Mouse (Mus musculus): ENCODE measurements around the gene Iqsec1. TPM values are rescaled to one million over a fixed set of nuclear protein-coding genes. Genes with fewer than 3 reads are reported as not detected.

Iqsec1 gene
- polyA plus RNA-seq, 1 experiment from 2014 or later, result 21.5 TPM

GRCm38 (mm10) chr6:90716066-90716704 is 272.3 kb downstream of the Iqsec1 start:
- ATAC-seq (ENCODE audit: low FRiP score), result peak; percentile 29
- H3K4me2 ChIP-seq, result peak overlapping the region; percentile 73
- H3K4me3 ChIP-seq (replicated peaks), result peak overlapping the region; percentile 47
- peaks cover 90% of the 10 kb centered on the region for H3K4me1 ChIP-seq
- peak overlapping the region; percentile 43 for H3K27ac ChIP-seq (replicated peaks)
- H3K9me3 ChIP-seq (replicated peaks), result no peaks in the 10 kb centered on the region
- H3K9ac ChIP-seq (replicated peaks), result peak overlapping the region; percentile 45
- no peaks in the 10 kb centered on the region for H3K36me3 ChIP-seq
- H3K27me3 ChIP-seq (replicated peaks), result no peaks in the 10 kb centered on the region
- under 1% methylated on average over 49 of the region's 49 CpGs for WGBS

GRCm38 (mm10) chr6:90715245-90715905 is 273.1 kb downstream of the Iqsec1 start:
- WGBS, result 55% methylated on average over 4 of the region's 4 CpGs
- Histone ChIP-seq H3K4me1 (peaks cover 92% of the 10 kb centered on the region), H3K9me3 (replicated peaks) (no peaks in the 10 kb centered on the region), H3K27me3 (replicated peaks) (no peaks in the 10 kb centered on the region), H3K27ac (replicated peaks) (peak overlapping the region; percentile 43), H3K4me2 (peak overlapping the region; percentile 73), H3K4me3 (replicated peaks) (peak overlapping the region; percentile 47), H3K9ac (replicated peaks) (peak overlapping the region; percentile 45; the same call in 1 of the 2 replicates), H3K36me3 (no peaks in the 10 kb centered on the region)
- no peak for ATAC-seq (ENCODE audit: low FRiP score)

GRCm38 (mm10) chr6:90713650-90714049 is 274.8 kb downstream of the Iqsec1 start:
- no peak overlapping the region for H3K4me3 ChIP-seq (replicated peaks)
- no peak for ATAC-seq (ENCODE audit: low FRiP score)
- WGBS, result 55% methylated on average over 3 of the region's 3 CpGs
- no peak overlapping the region for H3K4me2 ChIP-seq
- no peaks in the 10 kb centered on the region for H3K27me3 ChIP-seq (replicated peaks)
- no peak overlapping the region for H3K9ac ChIP-seq (replicated peaks)
- peaks cover 90% of the 10 kb centered on the region for H3K4me1 ChIP-seq
- no peaks in the 10 kb centered on the region for H3K36me3 ChIP-seq
- no peaks in the 10 kb centered on the region for H3K9me3 ChIP-seq (replicated peaks)
- H3K27ac ChIP-seq (replicated peaks), result peak overlapping the region; percentile 65

- Histone ChIP-seq H3K4me1 (peaks cover 87% of the 10 kb centered on the region), H3K27me3 (replicated peaks) (no peaks in the 10 kb centered on the region), H3K4me2 (peak overlapping the region; percentile 3; the same call in 1 of the 2 replicates), H3K36me3 (no peaks in the 10 kb centered on the region), H3K4me3 (replicated peaks) (no peak overlapping the region), H3K27ac (replicated peaks) (peak overlapping the region; percentile 65), H3K9ac (replicated peaks) (no peak overlapping the region), H3K9me3 (replicated peaks) (no peaks in the 10 kb centered on the region)
- 36% methylated on average over 8 of the region's 8 CpGs for WGBS
- ATAC-seq (ENCODE audit: low FRiP score), result no peak
Measured at GRCm38 (mm10) chr6:90712486-90713480, 275.7 kb downstream of the Iqsec1 start.

GRCm38 (mm10) chr6:90712063-90712462 is 276.4 kb downstream of the Iqsec1 start:
- no peaks in the 10 kb centered on the region for H3K9me3 ChIP-seq (replicated peaks)
- no peak for ATAC-seq (ENCODE audit: low FRiP score)
- 44% methylated on average over 3 of the region's 3 CpGs for WGBS
- peak overlapping the region; percentile 5; the same call in 1 of the 2 replicates for H3K4me2 ChIP-seq
- no peak overlapping the region for H3K9ac ChIP-seq (replicated peaks)
- H3K27me3 ChIP-seq (replicated peaks), result no peaks in the 10 kb centered on the region
- H3K4me1 ChIP-seq, result peaks cover 87% of the 10 kb centered on the region
- H3K4me3 ChIP-seq (replicated peaks), result no peak overlapping the region
- no peaks in the 10 kb centered on the region for H3K36me3 ChIP-seq
- peak overlapping the region; percentile 65 for H3K27ac ChIP-seq (replicated peaks)

GRCm38 (mm10) chr6:90711476-90712035 is 276.9 kb downstream of the Iqsec1 start:
- H3K4me2 ChIP-seq, result peak overlapping the region; percentile 5; the same call in 1 of the 2 replicates
- no peak overlapping the region for H3K9ac ChIP-seq (replicated peaks)
- peak overlapping the region; percentile 65 for H3K27ac ChIP-seq (replicated peaks)
- peaks cover 87% of the 10 kb centered on the region for H3K4me1 ChIP-seq
- H3K36me3 ChIP-seq, result no peaks in the 10 kb centered on the region
- WGBS, result 21% methylated on average over 12 of the region's 12 CpGs
- H3K9me3 ChIP-seq (replicated peaks), result no peaks in the 10 kb centered on the region
- H3K27me3 ChIP-seq (replicated peaks), result no peaks in the 10 kb centered on the region
- H3K4me3 ChIP-seq (replicated peaks), result no peak overlapping the region
- no peak for ATAC-seq (ENCODE audit: low FRiP score)

GRCm38 (mm10) chr6:90710778-90711177 is 277.7 kb downstream of the Iqsec1 start:
- no peak overlapping the region for H3K27ac ChIP-seq (replicated peaks)
- H3K9me3 ChIP-seq (replicated peaks), result no peaks in the 10 kb centered on the region
- H3K27me3 ChIP-seq (replicated peaks), result no peaks in the 10 kb centered on the region
- no peak overlapping the region for H3K4me2 ChIP-seq
- peaks cover 86% of the 10 kb centered on the region for H3K4me1 ChIP-seq
- H3K9ac ChIP-seq (replicated peaks), result no peak overlapping the region
- no peak overlapping the region for H3K4me3 ChIP-seq (replicated peaks)
- no peaks in the 10 kb centered on the region for H3K36me3 ChIP-seq
- WGBS, result 93% methylated on average over 5 of the region's 5 CpGs
- no peak for ATAC-seq (ENCODE audit: low FRiP score)

- no peaks in the 10 kb centered on the region for H3K27me3 ChIP-seq (replicated peaks)
- H3K4me2 ChIP-seq, result no peak overlapping the region
- H3K27ac ChIP-seq (replicated peaks), result no peak overlapping the region
- WGBS, result 83% methylated on average over 9 of the region's 9 CpGs
- no peak overlapping the region for H3K4me3 ChIP-seq (replicated peaks)
- H3K4me1 ChIP-seq, result peaks cover 86% of the 10 kb centered on the region
- no peak for ATAC-seq (ENCODE audit: low FRiP score)
- H3K9ac ChIP-seq (replicated peaks), result no peak overlapping the region
- H3K36me3 ChIP-seq, result no peaks in the 10 kb centered on the region
- no peaks in the 10 kb centered on the region for H3K9me3 ChIP-seq (replicated peaks)
Measured at GRCm38 (mm10) chr6:90709929-90710777, 278.3 kb downstream of the Iqsec1 start.

GRCm38 (mm10) chr6:90708061-90708618 is 280.3 kb downstream of the Iqsec1 start:
- peaks cover 88% of the 10 kb centered on the region for H3K4me1 ChIP-seq
- ATAC-seq (ENCODE audit: low FRiP score), result no peak
- no peak overlapping the region for H3K9ac ChIP-seq (replicated peaks)

GRCm38 (mm10) chr6:90707143-90707542 is 281.3 kb downstream of the Iqsec1 start:
- Histone ChIP-seq H3K4me3 (replicated peaks) (no peak overlapping the region), H3K9ac (replicated peaks) (no peak overlapping the region), H3K27me3 (replicated peaks) (no peaks in the 10 kb centered on the region), H3K27ac (replicated peaks) (peak overlapping the region; percentile 70), H3K4me1 (peaks cover 88% of the 10 kb centered on the region), H3K36me3 (no peaks in the 10 kb centered on the region), H3K9me3 (replicated peaks) (no peaks in the 10 kb centered on the region), H3K4me2 (no peak overlapping the region)
- ATAC-seq (ENCODE audit: low FRiP score), result no peak
- 85% methylated on average over 4 of the region's 4 CpGs for WGBS

More at GRCm38 (mm10) chr6:90708061-90708618, 280.3 kb downstream of the Iqsec1 start:
- Histone ChIP-seq H3K27ac (replicated peaks) (no peak overlapping the region), H3K27me3 (replicated peaks) (no peaks in the 10 kb centered on the region), H3K36me3 (no peaks in the 10 kb centered on the region), H3K9me3 (replicated peaks) (no peaks in the 10 kb centered on the region), H3K4me2 (no peak overlapping the region), H3K4me3 (replicated peaks) (no peak overlapping the region)
